12 mouse cellular contexts compared by ENCODE assay signal in genomic region chr15:95935141-95935540, GRCm38 (mm10).
A peak's percentile ranks its signal among the peaks of the same experiment; 100 is the strongest.
DNase-seq lines count a peak whose midpoint lies in the region; ATAC-seq lines count a peak whose summit lies in the region.
"Had no signal": no experiment of that assay in that cellular context is flagged by ENCODE, and none has a peak within 500 bp of the region (broad histone marks: within the 10 kb centered on the region; RNA-seq: fewer than 3 reads in every experiment).

No protein-coding gene starts in this region.

- peak; percentile 77 for DNase-seq in brain, adult 2 months (ENCODE audit: low read depth, low spot score)
- DNase-seq in frontal cortex, postnatal 10 days (ENCODE audit: low spot score in 2 of 2), result peak; percentile 23 to 32
- peak; percentile 40 to 81 for DNase-seq in left cerebral cortex, postnatal 25 days (ENCODE audit: low spot score in 2 of 2)
- DNase-seq in thymus, postnatal 14 days, result no peak
- DNase-seq in natural killer cell, adult 2 months (ENCODE audit: low spot score in 2 of 2), result no peak
- DNase-seq: lung, embryonic 14.5 days had no signal

- H3K9me3 ChIP-seq in forebrain, embryonic 13.5 days (replicated peaks), result no peaks in the 10 kb centered on the region
- H3K9me3 ChIP-seq in forebrain, embryonic 12.5 days, result peaks cover 9% of the 10 kb centered on the region; the same call in 1 of the 2 replicates
- no peaks in the 10 kb centered on the region for H3K9me3 ChIP-seq in kidney, embryonic 14.5 days (ENCODE audit: control insufficient read depth, low read length)
- H3K9me3 ChIP-seq: midbrain, embryonic 12.5 days; stomach, embryonic 15.5 days had no signal

- H3K9ac ChIP-seq in forebrain, embryonic 13.5 days, result no peak overlapping the region
- H3K9ac ChIP-seq in forebrain, embryonic 12.5 days, result no peak overlapping the region
- H3K9ac ChIP-seq in kidney, embryonic 14.5 days (ENCODE audit: low read depth, low read length), result no peak overlapping the region
- H3K9ac ChIP-seq: lung, embryonic 14.5 days; midbrain, embryonic 12.5 days; stomach, embryonic 15.5 days had no signal

- H3K4me3 ChIP-seq in forebrain, embryonic 13.5 days, result no peak overlapping the region
- no peak overlapping the region for H3K4me3 ChIP-seq in forebrain, embryonic 12.5 days (replicated peaks)
- H3K4me3 ChIP-seq in kidney, embryonic 14.5 days (ENCODE audit: low read length), result no peak overlapping the region
- H3K4me3 ChIP-seq: midbrain, embryonic 12.5 days; stomach, embryonic 15.5 days had no signal

- no peak overlapping the region for H3K4me2 ChIP-seq in forebrain, embryonic 13.5 days
- no peak overlapping the region for H3K4me2 ChIP-seq in forebrain, embryonic 12.5 days
- no peak overlapping the region for H3K4me2 ChIP-seq in kidney, embryonic 14.5 days (replicated peaks; ENCODE audit: low read depth, low read length)
- H3K4me2 ChIP-seq: lung, embryonic 14.5 days; midbrain, embryonic 12.5 days; stomach, embryonic 15.5 days had no signal

- H3K4me1 ChIP-seq in forebrain, embryonic 13.5 days, result peaks cover 18% of the 10 kb centered on the region
- no peaks in the 10 kb centered on the region for H3K4me1 ChIP-seq in forebrain, embryonic 12.5 days
- H3K4me1 ChIP-seq in kidney, embryonic 14.5 days (ENCODE audit: control insufficient read depth, insufficient read depth, low read length), result no peaks in the 10 kb centered on the region
- H3K4me1 ChIP-seq: midbrain, embryonic 12.5 days; stomach, embryonic 15.5 days had no signal

- intact Hi-C loops in left cerebral cortex, postnatal 25 days (cut with DNase I), result no loop called here

- H3K27ac ChIP-seq in forebrain, embryonic 13.5 days, result 0 out of 2 replicates have a peak overlapping the region, but pooled peaks have one; percentile 19
- H3K27ac ChIP-seq in forebrain, embryonic 12.5 days, result no peak overlapping the region
- H3K27ac ChIP-seq in kidney, embryonic 14.5 days (ENCODE audit: low read depth, low read length), result no peak overlapping the region
- H3K27ac ChIP-seq: midbrain, embryonic 12.5 days; stomach, embryonic 15.5 days had no signal

- H3K27me3 ChIP-seq in forebrain, embryonic 13.5 days, result no peaks in the 10 kb centered on the region
- no peaks in the 10 kb centered on the region for H3K27me3 ChIP-seq in forebrain, embryonic 12.5 days
- H3K27me3 ChIP-seq in kidney, embryonic 14.5 days (ENCODE audit: control insufficient read depth, insufficient read depth, low read length), result no peaks in the 10 kb centered on the region
- H3K27me3 ChIP-seq: midbrain, embryonic 12.5 days; stomach, embryonic 15.5 days had no signal

- H3K36me3 ChIP-seq in forebrain, embryonic 13.5 days (ENCODE audit: poor library complexity, severe bottlenecking), result peaks cover 27% of the 10 kb centered on the region
- H3K36me3 ChIP-seq in forebrain, embryonic 12.5 days (replicated peaks), result peaks cover 11% of the 10 kb centered on the region
- H3K36me3 ChIP-seq in kidney, embryonic 14.5 days (ENCODE audit: control insufficient read depth, insufficient read depth, low read length), result no peaks in the 10 kb centered on the region

- 65% methylated on average over 11 of the region's 11 CpGs for WGBS in forebrain, embryonic 13.5 days
- WGBS in forebrain, embryonic 12.5 days, result 77% methylated on average over 11 of the region's 11 CpGs
- 86% methylated on average over 11 of the region's 11 CpGs for WGBS in kidney, embryonic 14.5 days

- ATAC-seq in forebrain, embryonic 13.5 days, result 0 out of 2 replicates have a peak, but pooled peaks have one; percentile 24
- ATAC-seq in forebrain, embryonic 12.5 days (ENCODE audit: low FRiP score), result no peak
- no peak for ATAC-seq in kidney, embryonic 14.5 days (ENCODE audit: low FRiP score, low TSS enrichment)
- ATAC-seq: inflammation-experienced regulatory T-cells, adult 6 months had no signal

Comparison
In these comparisons a context has a peak if more than half of its experiments do, and no peak if none do; other contexts are left out.
1. DNase-seq: peak in brain, adult 2 months (single experiment), frontal cortex, postnatal 10 days (2 of 2) and left cerebral cortex, postnatal 25 days (2 of 2); none in thymus, postnatal 14 days (single experiment) and natural killer cell, adult 2 months (0 of 2).